Mouse (Mus musculus) intestine, postnatal 0 days (tissue): Measurements from ENCODE around the gene Tubgcp5. TPM values are rescaled to one million over a fixed set of nuclear protein-coding genes. Genes with fewer than 3 reads are reported as not detected.

Experiments used
- ATAC-seq: fragments of 200-750 bp; cut with Nextera tagmentation; 2 replicates; pipeline ENCODE4 v1.8.0; 2017; ENCODE audit warnings: mild to moderate bottlenecking, moderate TSS enrichment, moderate library complexity
- H3K27ac ChIP-seq: fragments of 300-500 bp; sonication (generic); 2 replicates; pipeline ENCODE4 v1.5.1; 2014; ENCODE audit warnings: mild to moderate bottlenecking, low read depth, low read length, moderate library complexity
- H3K27me3 ChIP-seq: fragments of 300-500 bp; sonication (generic); replicated peaks from 2 replicates; pipeline ENCODE4 v1.6.1; 2014; ENCODE audit warnings: low read length, mixed read lengths; ENCODE audit not compliant: control insufficient read depth, insufficient read depth
- H3K36me3 ChIP-seq: fragments of 300-500 bp; sonication (generic); 2 replicates; pipeline ENCODE4 v1.6.1; 2014; ENCODE audit warnings: mild to moderate bottlenecking, moderate library complexity; ENCODE audit not compliant: control insufficient read depth, insufficient read depth
- H3K4me1 ChIP-seq: fragments of 300-500 bp; sonication (generic); replicated peaks from 2 replicates; pipeline ENCODE4 v1.6.1; 2014; ENCODE audit warnings: antibody characterized with exemption, low read length, mixed read lengths; ENCODE audit not compliant: control insufficient read depth, insufficient read depth
- H3K4me2 ChIP-seq: fragments of 300-500 bp; sonication (generic); replicated peaks from 2 replicates; pipeline ENCODE4 v1.6.1; 2014; ENCODE audit warnings: low read depth, mild to moderate bottlenecking, moderate library complexity
- H3K4me3 ChIP-seq: fragments of 300-500 bp; sonication (generic); 2 replicates; pipeline ENCODE4 v1.5.1; 2014; ENCODE audit warnings: low read depth, low read length
- H3K9ac ChIP-seq: fragments of 300-500 bp; sonication (generic); 2 replicates; pipeline ENCODE4 v1.6.1; 2014; ENCODE audit warnings: mild to moderate bottlenecking, low read depth, low read length
- H3K9me3 ChIP-seq: fragments of 300-500 bp; sonication (generic); 2 replicates; pipeline ENCODE4 v1.6.1; 2016; ENCODE audit warnings: mixed run types; ENCODE audit not compliant: control insufficient read depth
- CTCF ChIP-seq: sonication (generic); IDR thresholded peaks from 2 replicates; pipeline ENCODE4 v1.5.1; 2016; ENCODE audit warnings: low read depth, mild to moderate bottlenecking, control low read depth, antibody characterized with exemption, moderate library complexity
- WGBS: fragments of 180-500 bp; shearing (Covaris S2); extraction: QIAGEN DNeasy Blood & Tissue Kit; methylation state at CpG from one replicate; pipeline ENCODE4 v1.1.7; 2014; 5-methylcytosine and 5-hydroxymethylcytosine counted together
- polyA plus RNA-seq: library from polyadenylated mRNA; unstranded; fragments of >200 nt; fragmentation: Nextera tagmentation; extraction: Ambion mirVana; gene quantifications from 2 replicates; pipeline ENCODE4 v1.2.1, GENCODE M21; 2015

The Tubgcp5 gene
- polyA plus RNA-seq, 1 experiment from 2014 or later, result 6.9 TPM

GRCm38 (mm10) chr7:55865750-55866416, 71.9 kb downstream of the Tubgcp5 start:
- no peak for ATAC-seq

GRCm38 (mm10) chr7:55868247-55868646, 74.3 kb downstream of the Tubgcp5 start:
- no peak overlapping the region for H3K27ac ChIP-seq
- H3K9ac ChIP-seq, result no peak overlapping the region
- WGBS, result 87% methylated on average over 7 of the region's 7 CpGs
- ATAC-seq, result no peak
- H3K4me1 ChIP-seq, result no peaks in the 10 kb centered on the region; the same call in 1 of the 2 replicates
- H3K4me3 ChIP-seq, result no peak overlapping the region
- TF ChIP-seq CTCF, result no peak
- no peaks in the 10 kb centered on the region for H3K9me3 ChIP-seq
- no peak overlapping the region for H3K4me2 ChIP-seq
- H3K36me3 ChIP-seq, result peaks cover 10% of the 10 kb centered on the region
- H3K27me3 ChIP-seq, result no peaks in the 10 kb centered on the region

More at GRCm38 (mm10) chr7:55865750-55866416, 71.9 kb downstream of the Tubgcp5 start:
- Histone ChIP-seq H3K36me3 (no peaks in the 10 kb centered on the region), H3K27me3 (no peaks in the 10 kb centered on the region), H3K4me2 (no peak overlapping the region), H3K4me3 (no peak overlapping the region), H3K27ac (no peak overlapping the region), H3K9me3 (no peaks in the 10 kb centered on the region), H3K9ac (no peak overlapping the region), H3K4me1 (no peaks in the 10 kb centered on the region)
- TF ChIP-seq CTCF, result no peak
- 70% methylated on average over 8 of the region's 8 CpGs for WGBS

GRCm38 (mm10) chr7:55869220-55869619, 75.3 kb downstream of the Tubgcp5 start:
- 51% methylated on average over 3 of the region's 3 CpGs for WGBS
- Histone ChIP-seq H3K9me3 (no peaks in the 10 kb centered on the region), H3K36me3 (peaks cover 20% of the 10 kb centered on the region), H3K4me1 (no peaks in the 10 kb centered on the region; the same call in 1 of the 2 replicates), H3K9ac (no peak overlapping the region), H3K4me2 (no peak overlapping the region), H3K27me3 (no peaks in the 10 kb centered on the region), H3K4me3 (no peak overlapping the region), H3K27ac (no peak overlapping the region)
- no peak for ATAC-seq
- no peak for TF ChIP-seq CTCF

GRCm38 (mm10) chr7:55870340-55871020, 76.5 kb downstream of the Tubgcp5 start:
- Histone ChIP-seq H3K27me3 (no peaks in the 10 kb centered on the region), H3K36me3 (peaks cover 33% of the 10 kb centered on the region), H3K27ac (no peak overlapping the region), H3K4me2 (no peak overlapping the region), H3K4me3 (no peak overlapping the region), H3K4me1 (no peaks in the 10 kb centered on the region; the same call in 1 of the 2 replicates), H3K9ac (no peak overlapping the region), H3K9me3 (no peaks in the 10 kb centered on the region)
- no peak for ATAC-seq
- peak; percentile 19; the same call in 1 of the 2 replicates for TF ChIP-seq CTCF
- 91% methylated on average over 6 of the region's 6 CpGs for WGBS

- no peaks in the 10 kb centered on the region; the same call in 1 of the 2 replicates for H3K4me1 ChIP-seq
- no peak overlapping the region for H3K4me3 ChIP-seq
- H3K27me3 ChIP-seq, result no peaks in the 10 kb centered on the region
- H3K36me3 ChIP-seq, result peaks cover 39% of the 10 kb centered on the region
- H3K27ac ChIP-seq, result no peak overlapping the region
- ATAC-seq, result no peak
- H3K9me3 ChIP-seq, result no peaks in the 10 kb centered on the region
- H3K9ac ChIP-seq, result no peak overlapping the region
- TF ChIP-seq CTCF, result no peak
- H3K4me2 ChIP-seq, result no peak overlapping the region
- WGBS, result 59% methylated on average over 5 of the region's 5 CpGs
Observed at GRCm38 (mm10) chr7:55871476-55871875, 77.5 kb downstream of the Tubgcp5 start.

- no peak overlapping the region for H3K4me3 ChIP-seq
- ATAC-seq, result no peak
- TF ChIP-seq CTCF, result no peak
- H3K4me2 ChIP-seq, result no peak overlapping the region
- no peaks in the 10 kb centered on the region for H3K9me3 ChIP-seq
- H3K27ac ChIP-seq, result no peak overlapping the region
- no peak overlapping the region for H3K9ac ChIP-seq
- H3K27me3 ChIP-seq, result no peaks in the 10 kb centered on the region
- H3K36me3 ChIP-seq, result peaks cover 69% of the 10 kb centered on the region
- 85% methylated on average over 7 of the region's 7 CpGs for WGBS
- no peaks in the 10 kb centered on the region; the same call in 1 of the 2 replicates for H3K4me1 ChIP-seq
Observed at GRCm38 (mm10) chr7:55874703-55875102, 80.7 kb downstream of the Tubgcp5 start.
